Mouse (Mus musculus) embryonic facial prominence, embryonic 12.5 days (tissue): ENCODE results near the gene Ddx1. TPM values are rescaled to one million over a fixed set of nuclear protein-coding genes. Genes with fewer than 3 reads are reported as not detected.
A peak's percentile ranks its signal among the peaks of the same experiment; 100 is the strongest.

Experiments used
- ATAC-seq: fragments of 200-750 bp; cut with Nextera tagmentation; 2 replicates; pipeline ENCODE4 v1.8.0; 2017; ENCODE audit not compliant: insufficient number of reproducible peaks, insufficient read depth, low FRiP score, low TSS enrichment
- H3K27ac ChIP-seq: fragments of 300-500 bp; sonication (generic); 2 replicates; pipeline ENCODE4 v1.5.1; 2016; ENCODE audit warnings: mild to moderate bottlenecking
- H3K27me3 ChIP-seq: fragments of 300-500 bp; sonication (generic); 2 replicates; pipeline ENCODE4 v1.6.1; 2016; ENCODE audit warnings: mild to moderate bottlenecking, moderate library complexity
- H3K36me3 ChIP-seq: fragments of 300-500 bp; sonication (generic); 2 replicates; pipeline ENCODE4 v1.6.1; 2016; ENCODE audit warnings: mild to moderate bottlenecking
- H3K4me1 ChIP-seq: fragments of 300-500 bp; sonication (generic); 2 replicates; pipeline ENCODE4 v1.6.1; 2016
- H3K4me2 ChIP-seq: fragments of 300-500 bp; sonication (generic); replicated peaks from 2 replicates; pipeline ENCODE4 v1.6.1; 2016; ENCODE audit warnings: mild to moderate bottlenecking, moderate library complexity
- H3K4me3 ChIP-seq: fragments of 300-500 bp; sonication (generic); 2 replicates; pipeline ENCODE4 v1.5.1; 2016; ENCODE audit warnings: mild to moderate bottlenecking
- H3K9ac ChIP-seq: fragments of 300-500 bp; sonication (generic); 2 replicates; pipeline ENCODE4 v1.6.1; 2016; ENCODE audit warnings: mild to moderate bottlenecking, moderate library complexity
- H3K9me3 ChIP-seq: fragments of 300-500 bp; sonication (generic); 2 replicates; pipeline ENCODE4 v1.6.1; 2016; ENCODE audit warnings: mild to moderate bottlenecking, moderate library complexity
- WGBS: fragments of 180-500 bp; shearing (Covaris S2); methylation state at CpG from one replicate; pipeline ENCODE4 v1.1.7; 2016; 5-methylcytosine and 5-hydroxymethylcytosine counted together
- polyA plus RNA-seq: library from polyadenylated mRNA; unstranded; fragments of >200 nt; fragmentation: Nextera tagmentation; extraction: Ambion mirVana; gene quantifications from 2 replicates; pipeline ENCODE4 v1.2.1, GENCODE M21; 2016

Ddx1 gene
- 152 and 155 TPM in 2 replicates for polyA plus RNA-seq

DNA sequence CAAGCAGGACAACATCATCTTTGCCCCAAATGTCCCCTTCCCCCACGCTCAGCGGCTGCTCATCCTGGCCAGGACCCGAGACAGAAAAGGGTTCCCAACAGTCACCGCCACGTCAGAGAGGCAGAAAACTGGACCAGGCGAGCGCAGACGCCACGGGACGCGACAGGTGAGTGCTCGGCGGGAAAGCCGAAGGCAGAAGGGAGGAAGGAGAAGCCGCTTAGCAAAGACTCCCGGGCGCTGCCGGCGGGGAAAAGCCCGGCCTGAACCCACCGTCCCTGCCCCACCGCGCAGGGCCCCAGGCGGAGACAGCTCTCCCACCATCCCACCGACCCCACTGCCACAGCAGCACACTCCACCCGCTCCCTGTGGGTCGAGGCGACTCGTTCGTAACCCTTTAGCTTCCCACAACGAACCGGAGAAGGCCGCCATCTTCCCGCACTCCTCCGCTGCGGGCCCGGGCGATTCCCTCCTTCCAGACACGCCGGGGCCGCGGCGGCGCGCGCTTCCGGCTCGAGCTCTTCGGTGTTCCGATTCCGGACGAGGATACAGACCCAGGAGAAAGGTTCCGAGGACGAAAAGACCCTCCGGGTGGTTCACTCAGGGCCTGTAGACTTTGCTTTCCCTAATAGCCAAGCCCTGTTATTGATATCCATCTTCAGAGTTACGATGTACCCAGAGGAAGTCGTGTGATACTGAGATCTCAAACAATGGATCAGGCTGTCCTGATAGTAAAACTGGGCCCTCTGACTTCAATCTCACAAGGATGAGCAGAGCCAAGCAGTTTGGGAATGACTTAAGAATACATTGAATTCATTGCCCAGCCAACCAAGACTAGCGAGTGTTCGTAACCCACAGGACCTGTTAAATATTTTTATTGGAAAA lies at the start of gene Ddx1:
Ddx1 (minus strand) TSS at position 523 of the 882 bp plus-strand sequence.
- H3K4me2 ChIP-seq = peak within 1 kb of the TSS; percentile 45
- H3K4me3 ChIP-seq = peak within 1 kb of the TSS; percentile 80
- WGBS = 3% methylated on average over 51 of the region's 59 CpGs
- ATAC-seq = peak; percentile 86
- no peaks in the 10 kb centered on the region; the same call in 1 of the 2 replicates for H3K36me3 ChIP-seq
- no peaks in the 10 kb centered on the region for H3K9me3 ChIP-seq
- no peaks in the 10 kb centered on the region for H3K27me3 ChIP-seq
- H3K27ac ChIP-seq = peak within 1 kb of the TSS; percentile 85
- peak within 1 kb of the TSS; percentile 95 for H3K9ac ChIP-seq
- H3K4me1 ChIP-seq = 0 out of 2 replicates have a peak, but pooled peaks cover 3% of the 10 kb centered on the region

DNA sequence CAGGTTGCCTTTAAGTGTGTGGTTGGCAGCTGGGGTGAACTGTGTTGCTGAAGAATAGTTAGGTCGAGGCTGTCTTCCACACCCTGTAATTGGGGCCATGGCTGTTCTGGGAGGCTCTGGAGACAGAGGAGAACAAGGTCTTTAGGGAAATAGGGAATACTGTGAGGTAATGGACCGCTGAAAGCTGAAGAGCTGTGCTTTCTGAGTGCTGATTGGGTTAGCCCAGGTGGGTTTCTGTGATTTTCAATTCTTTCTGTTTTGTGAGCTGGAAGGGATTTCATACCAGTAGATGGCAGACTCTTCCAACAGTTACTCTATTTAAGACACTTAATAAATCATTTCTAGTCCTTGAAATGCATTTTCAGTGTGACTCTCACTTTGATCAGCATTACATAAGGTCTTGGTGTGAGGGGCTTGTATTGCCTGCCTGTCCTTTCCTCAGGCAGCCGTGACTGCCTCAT lies 44.4 kb upstream of the Ddx1 start:
- no peak overlapping the region for H3K4me2 ChIP-seq
- WGBS = 39% methylated on average over 3 of the region's 3 CpGs
- no peak overlapping the region for H3K4me3 ChIP-seq
- H3K27ac ChIP-seq = no peak overlapping the region
- no peaks in the 10 kb centered on the region for H3K4me1 ChIP-seq
- H3K36me3 ChIP-seq = 0 out of 2 replicates have a peak, but pooled peaks cover 9% of the 10 kb centered on the region
- no peak overlapping the region for H3K9ac ChIP-seq
- ATAC-seq = peak; percentile 74
- H3K9me3 ChIP-seq = no peaks in the 10 kb centered on the region
- H3K27me3 ChIP-seq = no peaks in the 10 kb centered on the region

DNA sequence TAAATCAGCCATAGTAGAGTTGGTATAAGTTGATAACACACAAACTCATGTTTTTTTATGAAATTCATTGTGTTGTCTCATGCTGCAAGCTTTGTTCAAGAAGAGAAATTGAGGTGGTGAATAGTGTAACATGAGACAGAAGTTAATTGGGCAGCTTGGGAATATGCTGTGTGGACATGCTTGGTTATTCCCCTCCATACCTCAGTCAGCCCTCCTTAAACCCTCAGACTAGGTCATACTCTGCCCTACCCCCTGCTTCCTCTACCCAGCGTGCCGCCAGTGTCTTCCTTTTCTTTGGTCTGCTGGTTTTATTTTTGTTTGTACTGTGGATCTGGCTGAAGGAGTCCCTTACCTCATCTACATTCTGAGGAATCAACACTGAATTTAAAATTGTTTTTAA lies 42.4 kb upstream of the Ddx1 start:
- Histone ChIP-seq H3K4me3 (no peak overlapping the region), H3K4me2 (no peak overlapping the region), H3K4me1 (no peaks in the 10 kb centered on the region), H3K27ac (no peak overlapping the region), H3K9me3 (no peaks in the 10 kb centered on the region), H3K36me3 (0 out of 2 replicates have a peak, but pooled peaks cover 9% of the 10 kb centered on the region), H3K27me3 (no peaks in the 10 kb centered on the region), H3K9ac (no peak overlapping the region)
- WGBS = 86% methylated on average over 2 of the region's 2 CpGs
- ATAC-seq = no peak

DNA sequence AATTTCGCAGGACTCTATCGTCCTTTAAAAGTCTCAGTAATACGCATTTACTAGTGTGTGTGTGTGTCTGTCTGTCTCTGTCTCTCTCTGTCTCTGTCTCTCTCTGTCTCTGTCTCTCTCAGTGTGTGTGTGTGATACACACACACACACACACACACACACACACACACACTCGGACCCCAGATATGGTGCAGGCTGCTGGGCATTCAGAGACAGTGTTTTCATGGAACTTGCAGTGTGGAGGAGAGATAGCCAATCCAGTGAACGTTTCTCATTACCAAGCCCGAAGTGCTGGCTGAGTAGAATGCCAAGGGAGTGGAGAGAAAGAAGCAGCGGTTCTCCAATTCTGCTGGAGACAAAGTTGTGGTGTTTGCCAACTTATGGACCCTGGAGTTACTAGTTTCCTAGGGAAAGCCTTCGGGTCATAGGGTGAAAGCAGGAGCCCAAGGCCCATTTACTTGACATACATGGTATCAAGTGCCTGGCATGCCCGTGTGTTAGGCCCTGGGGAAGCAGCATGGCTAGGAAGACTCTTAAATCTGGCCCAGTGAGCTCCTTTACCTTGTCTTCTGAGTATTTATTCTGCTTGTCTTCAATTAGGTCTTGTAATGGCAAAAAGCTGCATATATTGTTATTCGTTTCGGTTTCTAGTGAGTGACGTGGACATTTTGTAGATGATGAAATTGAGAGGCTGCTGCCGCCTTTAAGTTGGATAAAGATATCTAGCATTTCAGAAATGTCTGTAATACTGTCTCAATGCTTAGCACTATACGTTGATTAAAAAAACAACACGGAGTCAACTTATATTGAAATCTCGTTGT lies 20.8 kb upstream of the Ddx1 start:
- 0 out of 2 replicates have a peak overlapping the region, but pooled peaks have one; percentile 23 for H3K27ac ChIP-seq
- H3K27me3 ChIP-seq = no peaks in the 10 kb centered on the region
- WGBS = 48% methylated on average over 16 of the region's 16 CpGs
- peaks cover 5% of the 10 kb centered on the region for H3K36me3 ChIP-seq
- H3K9me3 ChIP-seq = no peaks in the 10 kb centered on the region
- ATAC-seq = peak; percentile 28; the same call in 1 of the 2 replicates
- peak overlapping the region; percentile 81 for H3K4me2 ChIP-seq
- H3K4me1 ChIP-seq = peaks cover 4% of the 10 kb centered on the region
- H3K4me3 ChIP-seq = peak overlapping the region; percentile 89
- peak overlapping the region; percentile 77 for H3K9ac ChIP-seq

DNA sequence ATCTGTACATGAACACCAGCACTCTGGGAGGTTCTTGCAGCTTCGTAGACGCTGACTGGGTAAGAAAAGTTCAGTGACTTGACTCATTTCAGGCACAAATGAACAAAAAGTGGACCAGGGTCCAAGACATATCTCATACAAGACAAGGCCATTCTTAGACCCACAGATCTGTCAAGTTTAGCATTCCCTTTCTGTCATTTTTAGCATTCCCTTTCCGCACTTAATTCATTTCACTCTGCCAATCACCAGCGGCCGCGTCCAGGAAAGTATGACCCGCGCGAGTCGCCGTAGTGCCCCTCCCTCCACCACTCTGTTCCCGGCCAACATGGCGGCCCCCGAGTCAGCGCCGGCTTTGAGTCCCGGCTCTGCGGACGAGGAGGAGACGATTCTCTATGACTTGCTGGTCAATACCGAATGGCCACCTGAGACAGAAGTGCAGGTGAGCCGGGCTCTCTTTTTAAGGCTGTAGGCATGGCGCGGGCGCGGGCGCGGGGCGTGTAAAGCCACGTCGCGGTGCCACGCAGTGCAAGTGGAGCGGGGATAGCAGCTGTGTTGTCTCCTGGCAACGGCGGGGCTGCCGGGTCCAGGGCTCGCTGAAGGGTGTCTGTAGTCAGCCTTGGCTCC lies 19.9 kb upstream of the Ddx1 start, which contains the start of gene Nbas:
Nbas (plus strand) TSS at position 308 of the 624 bp plus-strand sequence.
- peak within 1 kb of the TSS; percentile 77 for H3K9ac ChIP-seq
- peak within 1 kb of the TSS; percentile 89 for H3K4me3 ChIP-seq
- peak; percentile 86 for ATAC-seq
- H3K27me3 ChIP-seq = no peaks in the 10 kb centered on the region
- whole genome bisulfite sequencing = 4% methylated on average over 38 of the region's 38 CpGs
- H3K4me2 ChIP-seq = peak within 1 kb of the TSS; percentile 81
- 0 out of 2 replicates have a peak within 1 kb of the TSS, but pooled peaks have one; percentile 23 for H3K27ac ChIP-seq
- no peaks in the 10 kb centered on the region; the same call in 1 of the 2 replicates for H3K36me3 ChIP-seq
- H3K9me3 ChIP-seq = no peaks in the 10 kb centered on the region
- peaks cover 4% of the 10 kb centered on the region for H3K4me1 ChIP-seq

DNA sequence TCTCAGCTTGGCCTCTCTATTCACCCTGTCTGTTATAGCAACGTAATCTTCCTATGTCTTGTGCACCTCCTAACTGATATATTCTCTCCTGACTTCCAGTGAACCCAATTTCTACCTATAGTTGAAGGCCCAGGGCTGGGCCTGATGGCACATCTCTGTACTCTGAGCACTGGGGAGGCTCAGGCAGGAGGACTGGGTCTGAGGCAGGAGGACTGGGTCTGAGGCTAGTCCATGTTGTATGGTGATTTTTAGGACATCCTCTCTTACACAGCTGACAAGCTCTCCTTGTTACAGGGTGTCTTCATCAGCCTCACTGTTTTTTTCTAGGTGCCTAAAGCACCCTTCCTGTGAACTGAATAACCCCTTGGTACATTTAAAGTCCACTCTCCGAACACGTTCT lies 19.4 kb upstream of the Ddx1 start:
- Histone ChIP-seq H3K4me1 (peaks cover 4% of the 10 kb centered on the region), H3K9ac (no peak overlapping the region), H3K27me3 (no peaks in the 10 kb centered on the region), H3K4me3 (peak overlapping the region; percentile 89), H3K4me2 (peak overlapping the region; percentile 81), H3K27ac (no peak overlapping the region), H3K36me3 (no peaks in the 10 kb centered on the region), H3K9me3 (no peaks in the 10 kb centered on the region)
- 0 out of 2 replicates have a peak, but pooled peaks have one; percentile 49 for ATAC-seq
- 45% methylated on average over 3 of the region's 3 CpGs for WGBS

DNA sequence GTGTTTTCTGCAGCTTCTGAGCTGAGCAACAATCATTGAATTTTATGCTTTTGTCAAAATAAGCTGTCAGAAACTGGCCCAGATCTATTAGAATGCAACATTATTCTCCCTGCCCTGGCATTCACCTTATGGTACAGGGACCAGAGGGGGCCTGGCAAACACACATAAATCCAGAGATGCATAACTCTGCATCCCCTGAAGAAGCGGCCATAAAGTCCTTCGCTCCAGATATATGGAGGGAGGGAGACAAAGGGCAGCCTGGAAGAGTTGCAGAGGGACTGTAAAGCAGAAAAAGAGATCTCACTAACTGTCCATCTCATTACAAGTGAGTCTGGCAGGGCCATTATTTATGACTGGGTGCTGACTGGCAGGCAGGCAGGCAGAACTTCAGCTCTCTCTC lies 6.7 kb upstream of the Ddx1 start:
- H3K4me1 ChIP-seq = no peaks in the 10 kb centered on the region
- H3K27me3 ChIP-seq = no peaks in the 10 kb centered on the region; the same call in 1 of the 2 replicates
- H3K27ac ChIP-seq = no peak overlapping the region
- H3K9ac ChIP-seq = no peak overlapping the region
- whole genome bisulfite sequencing = 95% methylated on average over 2 of the region's 2 CpGs
- H3K4me3 ChIP-seq = no peak overlapping the region
- no peak overlapping the region for H3K4me2 ChIP-seq
- no peak for ATAC-seq
- H3K9me3 ChIP-seq = no peaks in the 10 kb centered on the region
- no peaks in the 10 kb centered on the region for H3K36me3 ChIP-seq

DNA sequence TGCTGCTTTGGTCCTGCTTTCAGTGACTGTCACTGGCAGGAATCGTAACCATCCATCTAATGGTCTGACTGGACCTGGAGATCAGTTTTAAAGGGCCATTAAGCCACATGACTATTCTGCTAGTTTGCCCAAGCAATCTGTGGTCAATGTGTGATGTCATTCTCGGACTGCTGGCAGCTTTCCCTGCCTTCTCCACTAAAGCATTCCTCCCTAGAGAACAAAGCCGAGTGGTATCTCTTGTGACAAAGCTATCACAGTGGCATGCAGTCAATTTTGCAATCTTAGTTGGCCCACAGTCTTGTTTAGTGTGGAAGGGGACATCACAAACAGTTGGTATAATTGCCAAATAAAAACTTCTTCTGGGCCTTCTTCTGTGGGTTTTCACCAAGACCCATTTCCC lies 6.1 kb upstream of the Ddx1 start:
- H3K4me3 ChIP-seq = no peak overlapping the region
- no peaks in the 10 kb centered on the region for H3K9me3 ChIP-seq
- H3K4me1 ChIP-seq = no peaks in the 10 kb centered on the region
- H3K27ac ChIP-seq = no peak overlapping the region
- 56% methylated on average over 3 of the region's 3 CpGs for WGBS
- no peak overlapping the region for H3K9ac ChIP-seq
- no peaks in the 10 kb centered on the region for H3K36me3 ChIP-seq
- no peak overlapping the region for H3K4me2 ChIP-seq
- ATAC-seq = no peak
- H3K27me3 ChIP-seq = no peaks in the 10 kb centered on the region; the same call in 1 of the 2 replicates

DNA sequence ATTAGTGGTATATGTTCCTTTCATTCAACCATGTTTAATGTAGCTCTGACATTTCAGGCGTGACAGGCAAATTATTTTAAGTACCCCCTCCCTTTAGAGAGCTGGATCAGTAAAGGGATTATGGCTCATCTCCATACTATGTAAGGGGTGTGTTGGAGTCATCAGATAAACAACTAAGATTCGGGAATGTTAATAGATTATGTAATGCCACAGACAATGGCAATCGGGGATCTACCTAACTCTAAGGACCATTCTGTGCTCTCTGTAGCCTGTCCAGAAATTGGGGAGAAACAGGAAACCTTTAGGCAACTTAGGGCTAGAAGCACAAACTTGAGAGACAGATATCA lies 533 bp upstream of the Ddx1 start:
- Histone ChIP-seq H3K4me3 (peak overlapping the region; percentile 80), H3K9ac (no peak overlapping the region), H3K4me1 (0 out of 2 replicates have a peak, but pooled peaks cover 3% of the 10 kb centered on the region), H3K36me3 (no peaks in the 10 kb centered on the region; the same call in 1 of the 2 replicates), H3K9me3 (no peaks in the 10 kb centered on the region), H3K27me3 (no peaks in the 10 kb centered on the region), H3K4me2 (peak overlapping the region; percentile 45), H3K27ac (no peak overlapping the region)
- ATAC-seq = 0 out of 2 replicates have a peak, but pooled peaks have one; percentile 24
- WGBS = 83% methylated on average over 3 of the region's 3 CpGs

DNA sequence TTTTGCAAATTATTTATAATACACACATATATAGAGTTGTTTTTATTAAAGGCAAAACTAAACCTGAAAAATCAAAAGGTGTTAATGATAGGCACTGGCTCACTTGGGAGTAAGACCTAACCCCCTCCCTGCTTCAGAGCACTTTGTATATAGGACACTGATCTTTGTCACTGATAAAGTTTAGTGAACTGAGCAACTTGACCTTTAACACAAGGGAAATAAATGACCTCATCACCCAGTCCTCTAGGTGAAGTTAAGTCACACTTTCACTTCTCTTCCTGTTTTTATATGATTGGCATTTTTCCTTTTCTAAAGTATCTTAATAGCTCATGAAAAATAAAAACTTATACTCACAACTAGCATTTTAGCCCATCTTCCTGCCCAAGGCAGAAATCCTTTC lies 6.6 kb downstream of the Ddx1 start:
- peaks cover 43% of the 10 kb centered on the region for H3K36me3 ChIP-seq
- H3K9ac ChIP-seq = no peak overlapping the region
- H3K4me1 ChIP-seq = 0 out of 2 replicates have a peak, but pooled peaks cover 3% of the 10 kb centered on the region
- H3K9me3 ChIP-seq = no peaks in the 10 kb centered on the region
- no peaks in the 10 kb centered on the region for H3K27me3 ChIP-seq
- H3K4me3 ChIP-seq = no peak overlapping the region
- no peak overlapping the region for H3K27ac ChIP-seq
- no peak overlapping the region for H3K4me2 ChIP-seq
- ATAC-seq = no peak

DNA sequence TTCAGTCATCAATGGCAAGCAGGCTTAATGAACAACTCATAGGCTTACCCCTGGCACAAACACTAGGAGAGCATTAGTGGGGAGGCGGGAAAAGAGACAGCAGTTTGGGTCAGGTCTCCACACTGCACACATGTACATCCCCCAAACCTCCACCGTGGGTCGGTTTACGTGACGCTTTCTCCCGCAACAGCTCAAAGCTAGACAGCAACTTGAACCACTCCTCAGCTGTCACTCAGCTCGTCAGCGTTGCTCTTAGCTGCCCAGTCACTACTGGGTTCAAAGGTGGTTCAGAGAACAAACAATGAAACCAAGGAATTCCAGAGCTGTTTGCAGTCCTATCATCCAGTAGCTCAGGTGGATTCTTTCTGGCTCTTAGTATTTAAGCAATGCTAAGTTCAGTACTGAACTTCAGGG lies 30.9 kb downstream of the Ddx1 start:
- WGBS = 74% methylated on average over 8 of the region's 8 CpGs
- Histone ChIP-seq H3K9ac (no peak overlapping the region), H3K4me1 (peaks cover 5% of the 10 kb centered on the region), H3K4me2 (no peak overlapping the region), H3K27me3 (no peaks in the 10 kb centered on the region), H3K4me3 (no peak overlapping the region), H3K36me3 (peaks cover 34% of the 10 kb centered on the region), H3K9me3 (no peaks in the 10 kb centered on the region), H3K27ac (no peak overlapping the region)
- ATAC-seq = no peak
